Mouse (Mus musculus) lung, adult 2 months (tissue): ENCODE results near the gene Triap1.

Experiments used
- CTCF ChIP-seq: fragments of 200-500 bp; IDR thresholded peaks from 2 replicates; pipeline ENCODE4 v1.5.1; 2011; ENCODE audit warnings: mild to moderate bottlenecking, low read length, control low read depth; ENCODE audit not compliant: insufficient read depth
- POLR2A ChIP-seq: fragments of 200-500 bp; IDR thresholded peaks from 2 replicates; pipeline ENCODE4 v1.6.1; 2011; ENCODE audit warnings: low read depth, mild to moderate bottlenecking, control low read depth, low read length, borderline replicate concordance; ENCODE audit errors: extremely low read depth

DNA sequence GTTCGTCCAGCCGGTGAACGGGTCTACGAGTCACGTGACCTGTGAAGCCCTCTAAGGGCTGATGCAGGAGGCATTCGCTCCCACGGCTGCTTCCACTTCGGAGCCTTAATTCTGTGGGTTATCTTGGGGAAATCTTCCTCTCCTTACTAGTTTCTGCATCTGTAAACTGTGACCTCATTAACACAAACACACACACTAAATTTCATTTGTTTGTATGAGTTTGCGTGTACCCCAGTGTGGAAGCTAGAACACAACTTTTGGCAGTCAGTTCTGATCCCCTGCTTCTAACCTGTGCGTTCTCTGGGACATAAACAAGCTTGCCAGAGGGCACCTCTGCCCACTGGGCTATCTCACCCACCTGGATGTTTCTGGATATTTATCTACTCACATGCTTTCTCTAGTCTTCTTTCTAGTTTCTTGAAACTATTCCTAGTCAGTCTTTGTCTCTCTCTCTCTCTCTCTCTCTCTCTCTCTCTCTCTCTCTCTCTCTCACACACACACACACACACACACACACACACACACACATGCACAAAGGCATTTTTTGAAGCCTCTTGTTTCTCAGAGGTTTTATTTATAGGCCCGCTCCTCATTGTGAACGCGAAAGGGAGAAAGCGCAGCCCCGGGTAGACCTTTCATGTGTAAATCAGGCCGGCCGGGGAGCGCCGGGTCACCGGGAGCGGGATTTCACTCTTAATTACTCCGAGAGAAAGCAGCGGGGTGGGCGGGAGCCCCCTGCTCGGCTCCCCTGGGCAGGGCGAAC is 32.6 kb downstream of the Triap1 start:
- no peak for TF ChIP-seq CTCF
- no peak for TF ChIP-seq POLR2A
